Mouse (Mus musculus): ENCODE results near the gene Zfp599. TPM values are rescaled to one million over a fixed set of nuclear protein-coding genes. Genes with fewer than 3 reads are reported as not detected.

Gene Zfp599
- polyA plus RNA-seq, 1 experiment = 2.8 TPM

DNA sequence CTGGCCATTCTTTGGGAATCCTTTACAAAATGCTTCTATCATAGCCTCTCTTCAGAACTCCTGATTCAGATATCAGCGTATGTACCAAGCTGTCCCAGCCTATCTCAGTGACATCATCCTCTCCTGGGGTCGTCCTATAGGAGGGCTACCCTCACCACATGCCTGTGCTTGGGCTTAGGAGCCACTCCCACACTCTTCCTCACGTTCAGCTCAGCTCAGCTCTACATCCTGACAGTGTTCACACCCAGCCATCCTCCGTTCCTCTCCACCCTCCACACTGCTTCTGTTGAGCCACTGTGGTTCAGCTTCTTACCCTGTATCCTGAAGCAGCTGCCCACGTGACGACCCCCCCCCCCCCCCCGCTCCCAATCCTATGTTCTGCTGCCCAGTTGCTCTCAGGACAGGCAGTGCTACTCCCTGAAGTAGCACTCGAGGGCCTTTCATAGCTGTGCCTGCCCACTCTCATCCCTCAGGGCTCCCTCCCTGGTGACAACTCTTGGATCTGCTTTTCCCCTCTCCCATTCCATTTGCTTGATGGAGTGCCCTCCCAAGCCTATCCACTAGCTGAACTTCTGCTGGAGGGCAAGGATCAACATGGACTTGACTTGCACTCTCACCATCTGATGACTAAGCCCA, 41.7 kb downstream of the Zfp599 start:
- DNase-seq = no peak
- Histone ChIP-seq H3K4me1 (ENCODE audit: control insufficient read depth, insufficient read depth, low read length) (no peaks in the 10 kb centered on the region), H3K4me3 (replicated peaks; ENCODE audit: insufficient read depth, low read depth, low read length) (no peak overlapping the region), H3K27me3 (ENCODE audit: control insufficient read depth, insufficient read depth, low read length) (no peaks in the 10 kb centered on the region), H3K27ac (ENCODE audit: insufficient read depth, low read length) (no peak overlapping the region)
- 46% methylated on average over 8 of the region's 8 CpGs for WGBS
- TF ChIP-seq CTCF (IDR thresholded peaks at IDR 0.05; ENCODE audit: borderline replicate concordance, insufficient read depth, low read depth, low read length) = no peak
- TF ChIP-seq POLR2A (IDR thresholded peaks at IDR 0.05; ENCODE audit: borderline replicate concordance, insufficient read depth, low read length) = no peak

DNA sequence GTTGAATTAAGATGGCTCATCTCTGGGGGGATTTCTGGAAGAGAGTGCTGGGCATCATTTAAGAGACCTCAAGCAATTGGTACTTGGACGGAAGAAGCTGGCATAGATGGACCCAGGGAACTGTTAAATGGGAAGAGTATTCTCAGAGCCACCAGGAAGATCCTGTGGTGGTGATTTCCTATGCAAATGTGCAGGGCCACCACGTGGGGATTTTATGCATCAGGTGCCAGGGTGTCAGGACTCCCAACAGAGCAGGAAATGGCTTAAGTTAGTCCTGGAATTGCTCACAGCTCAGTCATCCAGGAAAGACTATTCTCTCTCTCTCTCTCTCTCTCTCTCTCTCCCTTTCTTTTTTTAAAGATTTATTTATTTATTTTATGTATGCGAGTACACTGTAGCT, 43.0 kb downstream of the Zfp599 start:
- Histone ChIP-seq H3K27me3 (ENCODE audit: control insufficient read depth, insufficient read depth, low read length) (no peaks in the 10 kb centered on the region), H3K27ac (ENCODE audit: insufficient read depth, low read length) (no peak overlapping the region), H3K4me1 (ENCODE audit: control insufficient read depth, insufficient read depth, low read length) (no peaks in the 10 kb centered on the region), H3K4me3 (replicated peaks; ENCODE audit: insufficient read depth, low read depth, low read length) (no peak overlapping the region)
- 39% methylated on average over 3 of the region's 3 CpGs for WGBS
- DNase-seq = no peak
- TF ChIP-seq POLR2A (IDR thresholded peaks at IDR 0.05; ENCODE audit: borderline replicate concordance, insufficient read depth, low read length) = no peak
- TF ChIP-seq CTCF (IDR thresholded peaks at IDR 0.05; ENCODE audit: borderline replicate concordance, insufficient read depth, low read depth, low read length) = no peak

DNA sequence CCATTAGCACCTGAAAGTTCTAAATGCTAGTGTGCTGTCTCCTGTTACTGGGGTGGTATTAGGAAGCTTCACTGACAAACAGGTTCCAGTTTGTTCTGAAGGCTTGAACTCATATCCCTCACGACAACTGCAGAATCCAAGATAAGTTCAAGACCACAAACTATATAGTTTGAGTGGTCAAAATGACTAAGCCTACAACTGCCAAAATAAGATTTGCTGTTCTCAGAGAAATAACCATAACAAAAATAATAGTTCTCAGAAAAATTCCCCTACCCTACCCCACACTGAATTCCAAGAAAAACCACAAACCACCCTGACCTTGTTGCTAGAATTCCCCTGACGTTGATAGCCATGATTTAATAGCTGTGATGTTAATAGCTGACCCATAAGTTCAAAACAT, 45.1 kb downstream of the Zfp599 start:
- no peak for DNase-seq
- H3K4me3 ChIP-seq (replicated peaks; ENCODE audit: insufficient read depth, low read depth, low read length) = no peak overlapping the region
- no peaks in the 10 kb centered on the region for H3K27me3 ChIP-seq (ENCODE audit: control insufficient read depth, insufficient read depth, low read length)
- TF ChIP-seq CTCF (IDR thresholded peaks at IDR 0.05; ENCODE audit: borderline replicate concordance, insufficient read depth, low read depth, low read length) (no peak), POLR2A (IDR thresholded peaks at IDR 0.05; ENCODE audit: borderline replicate concordance, insufficient read depth, low read length) (no peak)
- WGBS = 89% methylated on average over 2 of the region's 2 CpGs
- no peaks in the 10 kb centered on the region for H3K4me1 ChIP-seq (ENCODE audit: control insufficient read depth, insufficient read depth, low read length)
- no peak overlapping the region for H3K27ac ChIP-seq (ENCODE audit: insufficient read depth, low read length)

DNA sequence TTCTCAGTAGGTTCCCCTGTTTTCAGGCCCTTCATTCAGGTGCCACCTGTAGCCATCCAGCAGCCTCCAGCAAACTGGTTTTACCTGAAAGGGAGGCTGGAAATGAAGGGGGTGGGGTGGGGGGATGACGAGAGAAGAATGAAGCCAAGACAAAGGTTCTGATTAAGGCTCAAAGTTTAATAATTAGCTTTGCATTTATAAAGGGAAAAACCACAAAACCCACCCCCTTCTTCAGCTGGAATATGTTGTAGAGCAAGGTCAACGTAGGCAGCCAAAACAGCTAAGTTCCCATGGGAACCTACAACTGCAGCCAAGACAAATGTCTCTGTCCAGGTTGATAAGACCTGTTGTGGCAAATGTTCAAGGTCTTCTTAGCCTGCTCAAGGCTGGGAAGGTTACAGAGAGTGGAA, 45.9 kb downstream of the Zfp599 start:
- Histone ChIP-seq H3K4me1 (ENCODE audit: control insufficient read depth, insufficient read depth, low read length) (no peaks in the 10 kb centered on the region), H3K27me3 (ENCODE audit: control insufficient read depth, insufficient read depth, low read length) (no peaks in the 10 kb centered on the region), H3K27ac (ENCODE audit: insufficient read depth, low read length) (no peak overlapping the region), H3K4me3 (replicated peaks; ENCODE audit: insufficient read depth, low read depth, low read length) (no peak overlapping the region)
- DNase-seq = no peak
- TF ChIP-seq POLR2A (IDR thresholded peaks at IDR 0.05; ENCODE audit: borderline replicate concordance, insufficient read depth, low read length) (no peak), CTCF (IDR thresholded peaks at IDR 0.05; ENCODE audit: borderline replicate concordance, insufficient read depth, low read depth, low read length) (no peak)
- 65% methylated on average over 2 of the region's 2 CpGs for WGBS

Other genes with a start within 250 kb of the Zfp599 start
- gene Elavl3, start 207.9 kb downstream of the Zfp599 start, polyA plus RNA-seq (2012; rRNA removed) = 165 and 169 TPM in 2 replicates
- gene Gm49318, start 188.6 kb downstream of the Zfp599 start, polyA plus RNA-seq (2012; rRNA removed) = not detected in 2 replicates
- 45.4 and 48.3 TPM in 2 replicates for gene Zfp653, start 188.5 kb downstream of the Zfp599 start, polyA plus RNA-seq (2012; rRNA removed)
- gene Ecsit, start 174.5 kb downstream of the Zfp599 start, polyA plus RNA-seq (2012; rRNA removed) = 85.2 and 90.2 TPM in 2 replicates
- gene Cnn1, start 160.7 kb downstream of the Zfp599 start, polyA plus RNA-seq (2012; rRNA removed) = 1.6 and 1.8 TPM in 2 replicates
- 125 and 130 TPM in 2 replicates for gene Elof1, start 142.7 kb downstream of the Zfp599 start, polyA plus RNA-seq (2012; rRNA removed)
- gene Acp5, start 124.2 kb downstream of the Zfp599 start, polyA plus RNA-seq (2012; rRNA removed) = 0.25 and 0.28 TPM in 2 replicates
- gene Pigyl, start 103.0 kb downstream of the Zfp599 start, polyA plus RNA-seq (2012; rRNA removed) = 115 and 150 TPM in 2 replicates
- gene Zfp872, start 71.8 kb downstream of the Zfp599 start, polyA plus RNA-seq (2012; rRNA removed) = 0.07 and 0.13 TPM in 2 replicates
- gene Zfp809, start 34.2 kb downstream of the Zfp599 start, polyA plus RNA-seq (2012; rRNA removed) = 16.8 and 19.8 TPM in 2 replicates
- 14.5 and 15.3 TPM in 2 replicates for gene Zfp810, start 47.8 kb upstream of the Zfp599 start, polyA plus RNA-seq (2012; rRNA removed)
- 25.3 and 32.4 TPM in 2 replicates for gene Anln, start 129.3 kb upstream of the Zfp599 start, polyA plus RNA-seq (2012; rRNA removed)
- 8.6 and 9.0 TPM in 2 replicates for gene 9530077C05Rik, start 151.6 kb upstream of the Zfp599 start, polyA plus RNA-seq (2012; rRNA removed)
- gene Gm17545, start 194.4 kb upstream of the Zfp599 start, polyA plus RNA-seq (2012; rRNA removed) = not detected in 2 replicates
- gene Rp9, start 209.8 kb upstream of the Zfp599 start, polyA plus RNA-seq (2012; rRNA removed) = 87.5 and 91.6 TPM in 2 replicates
- gene Bbs9, start 215.8 kb upstream of the Zfp599 start, polyA plus RNA-seq (2012; rRNA removed) = 15.4 and 16.1 TPM in 2 replicates

Data from cerebellum, adult 2 months (tissue).